Mouse (Mus musculus): ENCODE measurements around the gene Adarb1. TPM values are rescaled to one million over a fixed set of nuclear protein-coding genes. Genes with fewer than 3 reads are reported as not detected.

Gene Adarb1
- polyA plus RNA-seq, 1 experiment from 2014 or later, result 5.7 TPM

DNA sequence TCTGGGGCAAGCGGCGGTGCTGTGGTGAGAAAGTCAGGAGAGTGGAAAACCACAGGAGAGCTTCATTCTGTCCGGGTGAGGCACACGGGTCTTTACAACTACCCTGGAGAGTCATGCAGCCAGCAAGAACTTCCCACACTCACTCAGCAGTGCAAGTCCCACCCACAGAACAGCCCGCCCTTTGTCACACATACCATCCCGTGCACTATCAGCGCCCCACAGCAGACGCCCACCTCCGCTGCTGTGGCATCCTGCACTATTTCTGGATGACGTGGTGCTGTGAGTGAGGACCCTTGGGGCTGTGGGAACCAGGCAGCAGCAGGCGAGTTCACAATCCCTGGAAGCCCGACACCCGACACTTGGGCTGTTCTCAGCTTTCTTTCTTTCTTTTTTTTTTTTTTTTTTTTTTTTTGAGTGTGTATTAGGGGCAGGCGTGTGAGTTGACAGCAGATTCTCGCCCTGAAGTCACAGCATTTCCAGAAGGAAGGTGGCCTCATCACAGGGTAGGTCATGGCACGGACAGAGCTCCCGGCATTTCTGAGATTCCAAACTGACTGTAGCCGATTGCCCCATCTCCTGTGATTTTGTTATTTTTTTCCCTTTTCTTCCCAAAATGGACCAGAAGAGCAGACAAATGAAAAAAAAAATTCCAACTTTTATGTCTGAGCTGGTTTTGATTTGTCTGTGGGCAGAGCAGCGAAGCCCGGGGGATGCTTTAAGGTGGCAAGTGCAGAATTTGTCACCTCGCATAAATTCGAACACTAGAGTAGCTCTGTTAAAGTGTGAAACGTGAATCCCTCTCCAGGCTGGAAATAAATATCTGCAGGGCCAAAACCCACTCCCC is 31.5 kb upstream of the Adarb1 start:
- Histone ChIP-seq H3K4me3 (peak overlapping the region; percentile 28), H3K4me2 (replicated peaks) (peak overlapping the region; percentile 60), H3K27ac (peak overlapping the region; percentile 22), H3K4me1 (peaks cover 32% of the 10 kb centered on the region), H3K9me3 (peaks cover 7% of the 10 kb centered on the region), H3K36me3 (no peaks in the 10 kb centered on the region), H3K9ac (0 out of 2 replicates have a peak overlapping the region, but pooled peaks have one; percentile 35), H3K27me3 (peaks cover 9% of the 10 kb centered on the region; the same call in 1 of the 2 replicates)
- ATAC-seq (ENCODE audit: low FRiP score, low read depth), result peak; percentile 68
- 16% methylated on average over 23 of the region's 23 CpGs for WGBS

DNA sequence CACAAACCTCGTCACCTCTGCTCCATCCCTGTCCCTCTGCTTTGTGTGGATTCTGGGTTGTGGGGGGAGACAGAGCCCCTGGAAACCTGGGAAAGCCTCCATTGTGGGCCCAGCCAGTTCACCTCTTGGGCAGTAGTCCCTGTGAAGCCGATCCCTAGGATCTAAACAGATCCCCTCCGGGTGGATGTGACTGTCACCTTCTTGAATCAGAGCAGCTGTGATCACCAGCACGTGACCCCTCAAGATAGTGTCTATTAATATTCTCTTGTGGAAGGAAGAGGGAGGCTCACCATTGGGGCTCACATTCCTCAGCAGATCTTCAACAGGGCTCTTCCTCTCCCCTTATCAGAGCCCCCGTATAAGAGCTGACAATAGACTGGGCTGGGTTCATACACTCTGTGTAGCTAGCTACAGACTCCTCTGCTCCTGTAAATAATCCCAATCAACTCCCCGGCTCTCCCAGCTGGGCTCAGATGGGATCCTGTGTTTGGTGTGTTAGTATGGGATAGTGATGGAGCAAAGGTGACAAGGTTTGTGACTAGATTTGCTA is 30.7 kb upstream of the Adarb1 start:
- no peak overlapping the region for H3K9ac ChIP-seq
- ATAC-seq (ENCODE audit: low FRiP score, low read depth), result 0 out of 2 replicates have a peak, but pooled peaks have one; percentile 6
- peaks cover 9% of the 10 kb centered on the region; the same call in 1 of the 2 replicates for H3K27me3 ChIP-seq
- peaks cover 7% of the 10 kb centered on the region for H3K9me3 ChIP-seq
- WGBS, result 62% methylated on average over 6 of the region's 6 CpGs
- peaks cover 32% of the 10 kb centered on the region for H3K4me1 ChIP-seq
- peak overlapping the region; percentile 22; the same call in 1 of the 2 replicates for H3K27ac ChIP-seq
- peak overlapping the region; percentile 28; the same call in 1 of the 2 replicates for H3K4me3 ChIP-seq
- H3K4me2 ChIP-seq (replicated peaks), result peak overlapping the region; percentile 60
- no peaks in the 10 kb centered on the region for H3K36me3 ChIP-seq

DNA sequence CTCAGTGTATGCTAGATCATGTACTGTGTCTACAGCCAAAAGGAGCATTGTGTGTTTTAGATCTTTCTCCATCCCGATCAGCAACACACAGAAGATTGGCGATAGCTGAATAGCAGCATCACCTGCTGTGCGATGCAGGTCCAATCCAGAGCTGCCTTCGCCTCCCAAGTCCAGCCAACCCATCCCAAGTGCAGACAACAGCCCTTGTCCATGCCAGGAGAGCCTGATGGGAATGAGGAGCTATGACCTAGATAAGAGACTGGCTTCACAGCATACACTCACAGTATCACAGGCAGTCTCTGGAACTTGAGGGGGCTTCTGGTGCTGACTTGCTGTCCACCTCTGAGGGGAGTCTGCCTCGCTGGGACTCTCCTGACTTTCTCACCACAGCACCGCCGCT is 30.1 kb upstream of the Adarb1 start:
- no peak for ATAC-seq (ENCODE audit: low FRiP score, low read depth)
- Histone ChIP-seq H3K4me3 (no peak overlapping the region), H3K36me3 (no peaks in the 10 kb centered on the region), H3K27me3 (peaks cover 9% of the 10 kb centered on the region; the same call in 1 of the 2 replicates), H3K4me1 (peaks cover 32% of the 10 kb centered on the region), H3K27ac (no peak overlapping the region), H3K9me3 (peaks cover 7% of the 10 kb centered on the region), H3K4me2 (replicated peaks) (no peak overlapping the region), H3K9ac (no peak overlapping the region)
- 81% methylated on average over 7 of the region's 7 CpGs for WGBS

DNA sequence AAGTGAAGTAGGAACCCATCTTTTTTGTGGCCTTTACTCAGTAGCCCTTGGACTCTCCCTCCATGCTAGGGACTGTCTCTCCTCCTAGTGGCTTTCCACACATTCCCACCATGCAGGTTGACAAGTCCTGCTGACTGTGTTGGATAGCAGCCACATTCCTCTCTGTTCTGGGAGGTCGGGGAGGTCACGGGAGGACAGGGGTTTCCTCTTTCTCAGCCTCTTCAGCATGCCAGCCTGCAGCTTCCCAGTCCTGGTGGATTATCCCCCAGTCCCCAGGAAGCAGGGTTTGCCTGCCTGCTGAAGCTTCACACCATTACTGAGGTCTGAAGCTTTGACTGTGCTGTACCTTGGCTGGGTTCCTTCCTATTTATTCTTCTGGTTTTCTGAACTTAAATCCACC is 29.7 kb upstream of the Adarb1 start:
- peaks cover 32% of the 10 kb centered on the region for H3K4me1 ChIP-seq
- H3K27ac ChIP-seq, result no peak overlapping the region
- no peak overlapping the region for H3K4me3 ChIP-seq
- no peak overlapping the region for H3K4me2 ChIP-seq (replicated peaks)
- no peaks in the 10 kb centered on the region for H3K36me3 ChIP-seq
- no peak for ATAC-seq (ENCODE audit: low FRiP score, low read depth)
- no peak overlapping the region for H3K9ac ChIP-seq
- H3K9me3 ChIP-seq, result peaks cover 7% of the 10 kb centered on the region
- 5% methylated on average over 2 of the region's 2 CpGs for WGBS
- peaks cover 9% of the 10 kb centered on the region; the same call in 1 of the 2 replicates for H3K27me3 ChIP-seq

DNA sequence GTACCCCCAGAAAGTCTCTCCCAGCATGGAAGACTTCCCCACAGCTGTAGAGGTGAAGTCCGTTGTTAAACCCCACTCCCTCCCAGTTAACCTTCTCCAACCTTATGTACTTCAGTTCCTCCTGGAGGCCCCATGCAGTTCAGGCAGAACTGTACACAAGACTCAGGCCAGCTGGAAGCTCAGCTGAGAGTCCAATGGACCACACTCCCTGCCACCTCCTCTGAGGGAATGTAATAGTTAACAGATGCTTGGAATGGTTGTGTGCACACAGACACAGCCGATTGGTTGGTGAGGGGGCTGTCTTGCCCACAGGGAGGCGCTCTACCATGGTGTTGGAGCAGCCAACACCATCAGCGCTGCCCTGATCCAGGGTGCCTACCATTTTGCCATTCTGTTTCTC is 24.2 kb upstream of the Adarb1 start:
- Histone ChIP-seq H3K27me3 (no peaks in the 10 kb centered on the region), H3K4me2 (replicated peaks) (no peak overlapping the region), H3K9ac (no peak overlapping the region), H3K4me3 (no peak overlapping the region), H3K4me1 (peaks cover 23% of the 10 kb centered on the region), H3K36me3 (no peaks in the 10 kb centered on the region), H3K27ac (no peak overlapping the region), H3K9me3 (peaks cover 7% of the 10 kb centered on the region)
- ATAC-seq (ENCODE audit: low FRiP score, low read depth), result no peak
- WGBS, result 69% methylated on average over 4 of the region's 4 CpGs

DNA sequence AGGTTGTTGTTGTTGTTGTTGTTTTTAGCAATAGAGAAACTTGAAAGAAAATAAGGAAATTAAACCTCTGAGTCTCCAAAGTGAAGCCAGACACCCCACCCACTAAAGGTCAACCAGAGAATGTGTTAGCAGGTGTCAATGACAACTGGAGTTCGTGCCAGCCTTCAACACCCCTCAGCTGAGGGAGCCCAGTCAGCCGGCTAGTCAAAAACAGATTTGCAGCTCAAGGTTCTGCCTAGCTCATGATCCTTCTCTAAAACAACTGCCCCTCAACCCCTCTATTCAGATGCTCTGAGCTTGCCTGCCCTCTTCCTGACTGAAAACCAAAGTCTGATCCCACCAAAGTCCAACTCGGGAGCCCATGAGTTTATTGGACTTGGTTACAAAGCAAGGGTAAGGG is 23.7 kb upstream of the Adarb1 start:
- Histone ChIP-seq H3K9me3 (peaks cover 7% of the 10 kb centered on the region), H3K27ac (no peak overlapping the region), H3K4me3 (no peak overlapping the region), H3K4me2 (replicated peaks) (no peak overlapping the region), H3K27me3 (no peaks in the 10 kb centered on the region), H3K9ac (no peak overlapping the region), H3K36me3 (no peaks in the 10 kb centered on the region), H3K4me1 (peaks cover 23% of the 10 kb centered on the region)
- ATAC-seq (ENCODE audit: low FRiP score, low read depth), result no peak
- 63% methylated on average over 3 of the region's 3 CpGs for WGBS

DNA sequence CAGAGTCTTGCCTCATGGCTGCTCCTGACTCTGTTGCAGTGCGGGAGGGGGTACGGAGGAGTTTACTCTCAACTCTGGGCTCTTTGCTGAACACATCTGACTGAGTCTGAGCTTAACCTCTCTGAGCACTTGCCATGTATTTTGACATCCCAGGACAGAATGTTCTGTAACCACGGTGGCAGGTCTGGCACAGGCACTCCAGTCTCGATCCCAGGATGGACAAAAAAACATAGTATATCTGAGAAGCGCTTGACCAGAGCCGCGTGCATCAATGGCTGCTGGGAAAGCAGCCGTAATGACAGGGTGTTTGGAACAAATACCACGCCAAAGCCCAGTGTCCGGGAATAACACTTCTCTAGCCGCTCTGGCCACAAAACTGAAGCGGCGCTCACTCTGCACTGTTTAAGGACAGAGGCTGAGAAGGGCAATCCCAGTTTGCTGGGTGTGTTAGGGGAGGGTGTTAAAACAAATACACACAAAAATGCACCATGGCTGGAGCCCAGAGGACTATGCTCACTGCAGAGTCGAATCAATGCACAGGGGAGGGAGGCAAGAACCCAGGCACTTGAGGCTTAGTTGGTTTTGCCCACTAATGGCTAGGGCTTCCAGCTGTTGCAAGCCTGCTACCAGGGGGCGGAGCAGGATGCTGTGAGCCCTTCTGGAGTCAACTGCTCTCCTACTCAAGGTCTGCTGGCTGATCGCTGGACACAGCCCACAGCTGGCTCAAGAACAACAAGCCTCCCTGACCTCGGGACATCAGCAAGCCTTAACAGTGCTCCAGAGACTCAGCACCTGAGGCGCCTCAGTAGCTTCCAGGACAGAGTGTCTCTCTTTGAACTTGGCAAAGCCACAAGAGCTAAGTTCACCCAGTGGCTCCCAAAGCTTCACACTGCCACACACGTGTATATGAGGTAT is 23.0 kb upstream of the Adarb1 start:
- ATAC-seq (ENCODE audit: low FRiP score, low read depth), result no peak
- peak overlapping the region; percentile 7; the same call in 1 of the 2 replicates for H3K4me2 ChIP-seq (replicated peaks)

DNA sequence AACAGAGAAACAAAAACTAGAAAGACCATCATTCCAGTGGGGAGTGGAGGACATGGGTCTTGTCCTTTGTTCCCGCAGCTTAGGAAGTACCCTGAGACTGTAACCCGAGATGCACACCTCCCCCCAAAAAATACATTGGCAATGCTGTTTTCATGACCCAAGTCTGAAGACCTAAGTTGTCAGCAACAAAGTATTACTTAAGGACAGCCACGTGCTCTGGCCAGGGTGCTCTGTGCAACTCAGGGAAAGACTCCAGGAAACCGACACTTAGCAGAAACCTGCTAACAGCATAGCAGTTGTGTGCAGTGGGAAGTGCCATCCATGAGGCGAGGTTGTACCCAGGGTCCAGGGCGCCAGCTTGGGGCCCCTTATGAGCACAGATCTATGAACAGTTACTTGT is 22.2 kb upstream of the Adarb1 start:
- H3K4me1 ChIP-seq, result peaks cover 23% of the 10 kb centered on the region
- peaks cover 6% of the 10 kb centered on the region for H3K9me3 ChIP-seq
- H3K9ac ChIP-seq, result no peak overlapping the region
- H3K4me3 ChIP-seq, result no peak overlapping the region
- H3K4me2 ChIP-seq (replicated peaks), result peak overlapping the region; percentile 7; the same call in 1 of the 2 replicates
- no peaks in the 10 kb centered on the region for H3K36me3 ChIP-seq
- no peaks in the 10 kb centered on the region for H3K27me3 ChIP-seq
- no peak overlapping the region for H3K27ac ChIP-seq
- WGBS, result 33% methylated on average over 6 of the region's 6 CpGs
- ATAC-seq (ENCODE audit: low FRiP score, low read depth), result no peak

More for the DNA sequence above, 23.0 kb upstream of the Adarb1 start:
- peaks cover 23% of the 10 kb centered on the region for H3K4me1 ChIP-seq
- no peak overlapping the region for H3K4me3 ChIP-seq
- no peaks in the 10 kb centered on the region for H3K27me3 ChIP-seq
- H3K27ac ChIP-seq, result no peak overlapping the region
- H3K9me3 ChIP-seq, result peaks cover 7% of the 10 kb centered on the region
- no peaks in the 10 kb centered on the region for H3K36me3 ChIP-seq
- WGBS, result 51% methylated on average over 19 of the region's 19 CpGs
- no peak overlapping the region for H3K9ac ChIP-seq

DNA sequence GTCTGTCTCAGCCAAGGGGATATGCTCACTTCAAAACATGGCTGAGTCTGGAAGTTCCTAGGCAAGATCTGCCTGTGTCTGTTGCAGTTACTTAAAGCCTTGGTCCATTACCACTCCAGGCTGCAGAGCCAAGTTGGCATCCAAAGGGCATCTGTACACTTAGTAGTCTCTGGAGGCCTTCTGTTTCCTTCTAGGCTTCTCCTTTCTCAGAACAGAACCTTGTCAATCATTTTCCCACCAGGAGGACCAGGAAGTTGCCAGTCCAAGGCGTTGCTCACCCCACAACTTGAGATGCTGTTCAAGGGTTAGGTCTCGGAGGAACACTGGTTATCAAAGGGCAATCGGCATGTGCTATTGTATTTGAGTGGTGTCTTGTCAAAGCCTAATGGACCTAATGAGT is 21.0 kb upstream of the Adarb1 start:
- no peak overlapping the region for H3K27ac ChIP-seq
- H3K9ac ChIP-seq, result no peak overlapping the region
- H3K4me3 ChIP-seq, result no peak overlapping the region
- no peak for ATAC-seq (ENCODE audit: low FRiP score, low read depth)
- H3K9me3 ChIP-seq, result no peaks in the 10 kb centered on the region
- H3K27me3 ChIP-seq, result no peaks in the 10 kb centered on the region
- peaks cover 35% of the 10 kb centered on the region for H3K4me1 ChIP-seq
- 57% methylated on average over 3 of the region's 3 CpGs for WGBS
- no peaks in the 10 kb centered on the region for H3K36me3 ChIP-seq
- no peak overlapping the region for H3K4me2 ChIP-seq (replicated peaks)

DNA sequence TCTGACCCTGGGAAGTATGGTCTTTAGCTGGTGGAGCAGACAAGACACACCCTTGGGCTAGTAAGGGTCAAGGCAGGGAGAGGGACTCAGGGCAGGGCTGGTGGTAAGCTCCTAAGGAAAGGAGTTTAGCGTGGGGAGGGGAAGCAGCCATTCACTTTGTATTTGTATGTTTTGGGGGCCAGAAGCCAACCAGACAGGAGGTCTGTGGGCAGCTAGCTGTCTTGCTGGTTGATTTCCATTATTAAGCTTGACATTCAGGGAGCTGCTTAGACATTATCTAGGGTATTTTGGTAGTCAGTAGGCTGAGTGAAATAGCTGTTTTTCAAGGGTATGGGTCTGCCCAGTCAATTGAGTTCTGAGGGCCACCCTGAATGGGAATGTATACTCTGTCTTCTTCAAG is 20.0 kb upstream of the Adarb1 start:
- Histone ChIP-seq H3K4me2 (replicated peaks) (no peak overlapping the region), H3K9me3 (no peaks in the 10 kb centered on the region), H3K4me3 (no peak overlapping the region), H3K36me3 (no peaks in the 10 kb centered on the region), H3K9ac (no peak overlapping the region), H3K27ac (no peak overlapping the region), H3K27me3 (no peaks in the 10 kb centered on the region), H3K4me1 (peaks cover 35% of the 10 kb centered on the region)
- ATAC-seq (ENCODE audit: low FRiP score, low read depth), result no peak
- 56% methylated on average over 1 of the region's 1 CpGs for WGBS

DNA sequence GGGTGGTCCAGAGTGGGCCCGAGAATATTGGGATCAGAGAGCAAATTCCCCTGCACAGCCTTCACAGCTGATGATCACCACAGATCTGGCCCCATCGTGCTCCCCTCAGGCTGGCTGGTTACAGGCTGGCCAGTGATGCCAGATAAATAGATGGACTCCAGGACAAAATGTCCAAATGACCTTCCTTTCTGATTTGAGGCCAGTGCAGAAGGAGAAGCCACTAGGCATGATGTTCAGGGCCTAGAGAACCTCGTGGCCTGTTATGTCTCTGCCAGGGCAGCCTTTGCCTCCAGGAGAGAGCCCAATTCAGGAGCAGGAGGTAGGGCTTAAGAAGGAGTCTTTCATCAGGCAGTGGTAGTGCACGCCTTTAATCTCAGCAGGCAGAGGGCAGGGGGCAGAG is 17.3 kb upstream of the Adarb1 start:
- ATAC-seq (ENCODE audit: low FRiP score, low read depth), result no peak
- Histone ChIP-seq H3K4me2 (replicated peaks) (no peak overlapping the region), H3K4me3 (no peak overlapping the region), H3K9me3 (no peaks in the 10 kb centered on the region), H3K4me1 (peaks cover 14% of the 10 kb centered on the region), H3K36me3 (no peaks in the 10 kb centered on the region), H3K27me3 (no peaks in the 10 kb centered on the region), H3K9ac (no peak overlapping the region), H3K27ac (no peak overlapping the region)
- WGBS, result 63% methylated on average over 4 of the region's 4 CpGs

All from limb, embryonic 13.5 days (tissue).